Mouse (Mus musculus) T-helper 2 cell (primary cell): ENCODE data around the gene Nkx3-2.

ENCODE experiments used
- in situ Hi-C: fragments of 300-600 bp; cut with MboI, MseI; formaldehyde crosslinking; loops from one replicate; pipeline ENCODE4 v1.15.1; 2025; ENCODE audit warnings: high pct_unique_total_duplicates

Gene Nkx3-2

GRCm38 (mm10) chr5:41763731-41764721 lies at the start of gene Nkx3-2:
Gene Nkx3-2, minus strand, starts transcription at chr5:41764501.
- in situ Hi-C loops, result no loop called here

GRCm38 (mm10) chr5:41812516-41812915 lies 48.2 kb upstream of the Nkx3-2 start:
- in situ Hi-C loops, result no loop called here

- in situ Hi-C loops, result no loop called here
These were observed 47.0 kb upstream of the Nkx3-2 start for GRCm38 (mm10) chr5:41811279-41811678.

GRCm38 (mm10) chr5:41807383-41807782 lies 43.1 kb upstream of the Nkx3-2 start:
- in situ Hi-C loops, result no loop called here

DNA sequence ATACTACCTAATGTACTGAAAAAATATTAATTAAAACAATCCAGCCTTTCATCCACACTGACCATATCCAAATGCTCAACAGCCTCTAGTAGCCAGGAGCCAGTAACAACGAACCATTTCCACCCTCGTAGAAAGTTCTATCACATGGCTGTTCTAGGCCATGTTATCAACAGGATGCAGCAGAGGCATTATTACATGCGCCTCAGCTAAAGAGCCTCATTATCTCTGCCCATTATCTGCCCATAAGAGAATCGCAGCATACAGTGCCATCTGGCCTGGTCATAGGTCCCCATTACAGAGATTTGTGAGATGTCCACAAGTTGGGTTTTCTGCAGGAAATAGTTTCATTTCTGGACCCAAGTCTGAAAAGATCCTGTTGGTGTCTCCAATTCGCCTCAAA lies 41.9 kb upstream of the Nkx3-2 start:
- in situ Hi-C loops, result no loop called here

DNA sequence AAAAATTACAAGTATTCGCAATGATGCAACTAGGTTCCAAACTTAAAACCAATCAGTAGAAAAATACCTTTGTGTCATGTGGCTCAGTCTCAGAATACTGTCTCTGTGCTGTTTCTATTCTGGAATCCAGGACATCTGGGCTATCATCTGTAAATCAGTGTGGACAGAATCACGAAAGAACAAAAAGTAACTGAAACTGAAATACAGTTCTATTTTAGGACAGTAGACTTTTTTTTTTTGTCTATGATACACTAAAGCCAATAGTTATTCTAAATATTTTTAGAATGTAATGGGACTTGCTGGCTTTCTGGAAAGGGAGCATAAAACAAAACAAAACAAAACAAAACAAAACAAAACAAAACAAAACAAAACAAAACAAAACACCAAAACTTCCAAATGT lies 40.8 kb upstream of the Nkx3-2 start:
- in situ Hi-C loops, result no loop called here

- in situ Hi-C loops, result no loop called here
These were observed 40.3 kb upstream of the Nkx3-2 start for GRCm38 (mm10) chr5:41804643-41805042.

- in situ Hi-C loops, result no loop called here
These were observed 37.3 kb upstream of the Nkx3-2 start for GRCm38 (mm10) chr5:41801622-41802021.

DNA sequence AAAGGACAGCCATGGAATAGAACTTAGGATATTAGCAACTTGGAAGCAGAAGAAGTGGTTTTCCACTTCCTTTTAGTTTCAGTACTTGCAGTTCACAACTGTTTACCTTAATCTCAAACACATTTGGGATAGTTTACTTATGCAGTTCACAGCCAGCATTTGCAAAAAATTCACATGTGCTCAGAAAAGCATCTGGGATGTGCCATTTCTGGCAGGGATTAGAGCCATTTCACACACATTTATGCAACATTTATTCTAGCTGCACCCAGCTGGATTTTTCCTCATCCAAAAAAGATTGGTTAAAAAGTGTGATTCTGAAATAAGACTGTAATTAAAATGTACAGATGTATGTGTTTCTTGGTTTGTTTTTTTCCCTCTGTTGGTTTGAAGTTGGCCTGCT lies 30.1 kb upstream of the Nkx3-2 start:
- in situ Hi-C loops, result no loop called here

GRCm38 (mm10) chr5:41790517-41790916 lies 26.2 kb upstream of the Nkx3-2 start:
- in situ Hi-C loops, result no loop called here

DNA sequence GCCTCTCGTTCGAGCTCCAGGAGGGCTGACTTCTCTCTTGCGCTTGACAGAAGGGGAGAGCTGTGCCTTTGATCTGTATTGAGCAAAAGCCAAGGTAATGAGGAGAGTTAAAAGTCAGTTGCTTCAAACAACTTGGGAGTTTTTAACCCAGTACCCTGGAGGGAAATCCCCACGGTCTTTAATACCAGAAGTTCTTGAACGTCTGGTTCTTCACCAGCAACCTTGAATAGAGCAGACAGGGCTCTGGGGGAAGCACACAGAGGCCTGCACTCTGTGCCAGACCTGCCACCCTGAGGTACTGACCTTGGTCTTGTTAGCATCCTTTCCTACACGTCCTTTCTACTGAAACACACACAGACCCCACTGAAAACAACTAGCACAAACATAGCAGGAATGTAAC lies 24.6 kb upstream of the Nkx3-2 start:
- in situ Hi-C loops, result loop anchor here (10.0 kb wide), 1 partner anchor 1354 kb away; no protein-coding TSS in a partner anchor

DNA sequence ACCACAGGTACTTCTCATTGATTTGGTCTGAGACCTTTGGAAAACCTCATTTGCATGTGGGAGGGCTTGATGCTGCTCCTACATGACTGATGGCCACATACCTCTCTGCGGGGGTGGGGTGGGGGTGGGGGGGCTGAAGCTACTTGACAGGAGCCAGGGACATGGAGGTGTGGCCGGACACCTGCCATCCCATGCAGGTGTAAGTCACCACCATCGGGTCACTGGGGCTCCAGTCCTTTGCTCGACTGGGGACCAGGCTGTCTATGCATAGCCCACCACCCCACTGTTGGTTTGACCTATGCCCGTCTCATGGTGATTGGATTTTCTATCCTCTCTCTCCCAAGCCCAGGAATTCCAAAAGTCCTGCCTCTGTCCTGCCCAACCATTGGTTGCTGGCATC lies 17.6 kb upstream of the Nkx3-2 start:
- in situ Hi-C loops, result loop anchor here (10.0 kb wide), 1 partner anchor 1347 kb away; no protein-coding TSS in a partner anchor

GRCm38 (mm10) chr5:41780026-41780425 lies 15.7 kb upstream of the Nkx3-2 start:
- in situ Hi-C loops, result loop anchor here (10.0 kb wide), 1 partner anchor 1345 kb away; no protein-coding TSS in a partner anchor

DNA sequence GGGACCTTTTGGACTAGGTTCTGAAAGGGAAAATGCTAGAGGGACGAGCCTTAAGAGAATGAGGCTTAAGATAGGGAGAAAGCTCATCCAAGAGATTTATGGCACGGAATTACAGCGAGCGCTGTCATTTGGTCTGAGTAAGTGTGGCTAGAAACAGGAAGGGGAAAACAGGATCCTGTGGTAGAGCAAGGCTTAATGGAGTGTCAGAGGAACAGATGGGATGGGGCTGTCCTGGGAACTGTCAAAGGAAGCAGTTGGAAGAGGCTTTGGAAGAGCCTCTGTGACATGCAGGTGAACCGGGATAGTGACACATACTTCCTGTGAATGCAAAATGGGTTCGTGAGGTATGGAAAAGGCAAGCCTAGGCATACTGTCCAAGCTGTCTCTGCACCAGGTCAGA lies 11.4 kb upstream of the Nkx3-2 start:
- in situ Hi-C loops, result no loop called here

DNA sequence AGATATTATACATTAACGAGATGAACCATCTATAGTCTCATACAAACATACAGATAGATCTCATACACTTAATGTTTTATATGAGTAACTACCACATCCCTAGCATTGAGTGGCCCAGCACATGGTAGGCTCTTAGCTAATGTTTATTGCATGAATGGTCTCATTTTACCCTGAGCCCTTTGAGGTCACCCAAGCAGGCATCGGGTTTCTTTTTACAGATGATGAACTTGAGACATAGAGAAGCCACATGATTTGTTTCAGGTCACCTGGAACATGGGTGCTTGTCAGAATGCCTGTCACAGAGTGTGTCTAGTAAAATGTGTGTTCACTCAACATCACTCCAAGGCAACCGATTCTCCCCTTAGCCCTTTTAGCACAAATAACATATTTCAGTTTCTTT lies 11.0 kb upstream of the Nkx3-2 start:
- in situ Hi-C loops, result no loop called here

DNA sequence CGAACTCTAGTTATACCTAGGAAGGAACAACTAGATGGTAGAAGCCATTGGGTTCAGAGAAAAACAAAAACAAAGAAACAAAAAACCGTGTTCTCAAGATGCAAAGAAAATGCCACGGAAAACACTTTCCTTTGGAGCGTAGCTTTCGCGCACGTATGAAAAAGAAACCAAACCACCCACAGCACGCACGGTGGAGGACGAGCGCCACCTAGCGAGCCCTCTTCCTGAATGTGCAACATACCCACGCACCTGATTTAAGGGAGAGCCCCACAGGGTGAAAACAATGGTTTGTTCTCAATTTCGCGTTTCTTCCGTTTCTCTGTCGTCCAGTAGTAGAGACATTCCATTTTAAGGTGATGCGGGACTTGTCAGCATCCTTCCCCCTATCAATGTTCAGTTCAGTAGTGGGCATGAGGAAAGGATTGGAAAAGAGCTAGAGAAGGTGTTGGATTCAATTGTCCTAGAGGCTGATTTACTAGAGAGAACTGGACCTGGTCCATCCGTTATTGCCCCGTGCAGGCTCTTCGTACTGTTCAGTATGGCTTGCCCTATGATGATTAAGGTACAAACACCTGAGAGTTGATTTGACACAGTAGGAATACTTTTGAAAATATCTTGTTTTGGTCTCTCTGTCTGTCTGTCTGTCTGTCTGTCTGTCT lies 4.2 kb upstream of the Nkx3-2 start:
- in situ Hi-C loops, result no loop called here

DNA sequence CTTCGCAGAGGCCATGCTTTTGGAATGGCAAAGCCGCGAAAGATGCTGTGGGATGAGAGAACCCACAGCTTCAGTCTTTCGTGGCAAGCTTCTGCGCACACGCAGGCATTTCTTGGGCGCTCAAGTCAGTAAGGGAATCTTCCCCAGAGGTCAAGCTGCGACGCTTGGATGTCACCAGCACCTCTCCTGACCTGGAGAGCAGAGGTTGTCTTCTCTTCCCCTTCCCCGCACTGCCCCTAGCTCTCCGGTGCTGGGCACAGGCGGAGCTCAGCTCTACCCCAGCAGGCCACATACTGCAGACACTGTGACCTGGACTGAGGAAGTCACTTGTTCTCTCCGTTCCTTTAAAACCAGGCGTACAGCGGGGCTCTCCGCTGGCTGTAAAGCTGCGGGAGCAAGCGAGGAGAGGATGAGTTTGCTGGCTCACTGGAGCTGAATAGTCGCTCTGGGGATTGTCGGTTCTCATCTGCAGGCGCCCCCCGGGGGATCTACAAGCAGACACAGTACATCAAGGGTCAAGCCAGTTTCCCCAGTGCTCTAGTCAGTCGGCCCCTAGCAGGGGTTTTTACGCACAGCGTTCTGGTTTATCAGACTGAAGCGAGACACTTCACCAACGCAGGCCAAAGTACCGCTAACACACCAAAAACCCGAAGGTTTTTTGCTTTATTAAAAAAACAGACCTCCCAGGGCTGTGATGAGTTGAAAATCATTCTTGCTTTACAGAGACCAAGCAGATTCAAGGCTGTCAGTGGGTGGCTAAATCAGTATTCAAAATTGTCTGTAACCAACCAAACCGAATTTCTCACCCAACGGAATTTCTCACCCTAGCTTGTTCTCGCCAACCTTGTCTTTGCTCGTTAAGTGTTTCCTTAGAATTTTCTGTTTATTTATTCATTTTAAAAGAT lies 3.2 kb upstream of the Nkx3-2 start:
- in situ Hi-C loops, result no loop called here

DNA sequence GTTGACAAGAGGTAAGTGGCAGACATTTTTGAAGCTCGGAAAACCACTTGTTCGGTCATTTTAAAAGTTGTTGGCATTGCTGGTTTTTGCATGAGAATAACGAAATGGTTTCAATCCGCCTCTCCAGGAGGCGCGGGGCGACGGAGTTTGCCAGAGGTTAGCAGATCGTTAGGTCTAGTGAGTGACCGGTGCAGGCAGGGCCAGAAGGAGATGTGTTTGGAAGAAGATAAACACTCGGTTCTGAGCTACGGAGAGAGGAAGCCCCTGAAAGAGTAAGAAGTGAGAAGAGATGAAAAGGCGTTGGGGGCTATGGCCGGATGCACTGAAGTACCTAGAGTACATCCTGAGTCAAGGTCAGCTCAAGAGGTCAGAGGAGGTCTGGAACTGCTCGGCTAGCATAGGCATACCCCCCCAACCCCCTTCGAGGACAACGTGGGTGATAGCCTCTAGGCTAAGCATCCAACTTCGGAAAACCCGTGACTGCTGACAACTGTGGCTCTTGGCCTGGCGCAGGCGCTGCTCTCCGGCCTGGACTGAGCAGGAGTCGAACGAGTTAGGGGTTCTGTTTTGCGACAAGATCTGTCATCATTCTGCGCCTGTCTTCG lies 2.2 kb upstream of the Nkx3-2 start:
- in situ Hi-C loops, result no loop called here

DNA sequence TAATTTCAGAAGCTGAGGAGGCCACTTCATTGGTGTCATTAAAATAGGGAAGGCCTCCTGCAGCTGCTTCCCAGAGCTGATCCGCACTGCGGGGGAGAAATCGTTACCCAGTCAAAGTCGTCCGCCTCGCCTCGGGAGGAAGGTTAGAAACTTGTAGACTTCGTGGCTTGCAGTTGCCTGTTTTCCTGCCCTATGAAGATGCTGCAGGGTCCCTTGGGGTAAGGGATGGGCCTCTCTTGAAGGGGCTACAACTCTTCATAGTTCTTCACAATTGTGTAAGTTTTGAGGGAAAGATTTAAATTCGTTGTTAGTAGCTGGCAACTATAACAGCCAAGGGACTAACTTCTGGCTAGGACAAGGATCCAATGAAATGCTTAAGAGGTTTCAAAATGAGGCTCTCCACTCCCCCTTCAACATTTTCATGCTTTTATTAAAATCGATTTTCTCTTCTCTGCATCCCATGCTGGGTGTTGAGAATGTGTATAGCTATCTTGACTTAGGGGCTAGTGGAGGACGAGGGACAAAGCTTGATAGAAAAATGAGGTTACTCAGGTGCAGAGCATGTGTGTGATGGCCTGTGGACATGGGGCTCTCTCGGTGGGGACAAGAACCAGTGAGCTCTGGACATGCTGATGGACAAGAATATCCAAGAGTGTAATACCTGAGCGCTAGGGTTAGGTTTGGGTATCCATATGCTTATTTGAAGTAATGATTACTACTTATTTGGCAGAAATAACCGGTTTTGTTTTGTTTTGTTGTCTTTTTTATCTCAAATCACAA lies 1.5 kb upstream of the Nkx3-2 start:
- in situ Hi-C loops, result no loop called here

DNA sequence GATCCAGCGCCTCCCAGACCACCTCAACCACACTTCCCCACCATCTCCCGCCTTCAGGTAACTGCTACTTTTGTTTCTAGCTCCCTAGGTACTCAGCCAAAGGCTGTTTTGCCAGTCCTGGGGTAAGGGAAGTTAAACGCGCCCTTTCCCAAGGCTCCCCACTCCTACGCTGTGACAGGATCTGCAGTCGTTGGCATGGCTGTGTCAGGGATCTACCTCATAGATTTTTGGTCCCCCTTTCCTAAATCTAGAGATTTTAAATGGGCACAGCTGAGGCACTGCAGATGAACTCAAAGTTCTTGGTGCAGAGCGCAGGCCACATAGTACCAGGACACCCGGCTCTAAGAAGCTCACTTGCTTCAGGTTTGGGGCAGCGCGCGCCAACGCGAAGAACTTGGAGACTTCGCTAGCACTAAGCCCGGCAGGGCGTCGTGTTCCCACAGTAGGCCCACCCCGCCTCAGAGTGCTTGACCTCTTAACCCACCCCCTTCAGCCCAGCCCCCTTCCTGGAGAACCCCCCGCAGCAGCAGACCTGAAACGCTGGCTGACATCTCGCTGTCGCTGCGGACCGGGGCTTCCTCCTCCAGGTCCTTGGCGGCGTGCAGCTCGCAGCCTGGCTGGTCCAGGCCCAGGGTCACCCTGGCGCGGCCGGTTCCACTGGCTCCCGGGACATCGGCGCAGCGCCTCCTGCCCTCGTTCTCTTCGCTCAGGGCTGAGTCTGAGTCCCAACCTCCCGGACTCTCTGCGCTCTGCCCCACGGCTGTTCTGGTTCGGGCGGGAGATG lies 1.2 kb downstream of the Nkx3-2 start:
- in situ Hi-C loops, result no loop called here
